Mouse (Mus musculus): ENCODE results near the gene Plpp3.

DNA sequence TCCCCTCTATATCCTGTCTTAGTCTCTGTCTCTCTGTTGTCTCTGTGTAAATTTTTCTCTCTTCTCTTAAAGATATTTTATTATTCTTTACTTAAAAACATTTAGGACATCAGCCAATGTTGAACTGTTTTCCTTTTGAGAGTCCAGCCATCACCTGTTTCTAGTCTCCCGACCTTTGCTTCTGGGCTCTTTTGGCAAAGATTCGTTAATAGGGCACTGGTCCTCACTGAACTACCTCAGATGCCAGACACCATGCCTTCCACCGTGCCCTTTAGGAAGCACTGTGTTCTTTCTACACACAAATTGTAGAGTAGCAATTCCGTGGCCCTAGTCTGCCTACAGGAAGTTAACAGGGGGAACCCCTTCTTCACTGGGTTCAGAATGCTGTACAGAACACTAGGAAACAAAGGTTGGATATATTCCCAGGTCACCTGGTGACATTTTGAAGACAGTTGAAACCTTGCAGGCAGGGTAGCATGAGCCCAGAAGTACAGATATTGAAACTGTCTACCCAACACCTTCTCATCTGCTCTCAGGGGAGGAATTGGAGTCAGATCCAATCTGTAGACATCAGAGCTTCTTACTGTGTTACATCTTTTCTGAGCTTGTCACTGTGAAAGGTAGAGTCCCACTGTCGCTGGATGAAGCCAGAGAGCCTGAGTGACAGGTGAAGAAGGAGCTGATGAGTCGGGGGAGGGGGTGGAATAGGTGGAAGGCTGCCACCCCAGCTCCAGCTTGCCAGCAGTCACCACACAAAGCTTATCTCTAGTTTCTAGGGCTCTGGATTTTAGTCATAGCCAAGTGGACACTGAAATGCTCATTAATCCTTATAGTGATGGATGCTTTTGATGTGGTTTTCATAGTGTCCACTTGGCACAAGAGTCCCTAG is 96.5 kb downstream of the Plpp3 start:
- no peak for TF ChIP-seq POLR2A (IDR thresholded peaks at IDR 0.05; ENCODE audit: low read depth, low read length)
- no peak for TF ChIP-seq CTCF (IDR thresholded peaks at IDR 0.05; ENCODE audit: borderline replicate concordance, insufficient read depth, low read length)
